Mouse (Mus musculus): ENCODE results near the gene Krtcap3. TPM values are rescaled to one million over a fixed set of nuclear protein-coding genes. Genes with fewer than 3 reads are reported as not detected.
"Not testable (repeated sequence)": the region's sequence is repeated elsewhere in the genome, so short reads cannot be mapped to it uniquely, and the experiment has no call there.

The Krtcap3 gene
- total RNA-seq (2014; rRNA removed) (1.7 and 2.1 TPM in 2 replicates), polyA plus RNA-seq (2012; rRNA removed) (4.3 and 8.3 TPM in 2 replicates)

GRCm38 (mm10) chr5:31251541-31252101 lies at the start of gene Krtcap3:
TSS of gene Krtcap3 (plus strand) at chr5:31251691.
- no peak for TF ChIP-seq CTCF (IDR thresholded peaks at IDR 0.05; ENCODE audit: low read depth, low read length)
- no peak for TF ChIP-seq POLR2A (IDR thresholded peaks at IDR 0.05; ENCODE audit: extremely low read depth, insufficient read depth, low read length)
- peak within 1 kb of the TSS; percentile 60 for H3K4me3 ChIP-seq (ENCODE audit: insufficient read depth, low read depth, low read length)
- no peak for DNase-seq (ENCODE audit: extremely low read depth, low read depth, low spot score)

GRCm38 (mm10) chr5:31201742-31202590 lies 49.5 kb upstream of the Krtcap3 start, which contains the start of gene Zfp513:
TSS of gene Zfp513 (minus strand) at chr5:31202303.
- TF ChIP-seq CTCF (IDR thresholded peaks at IDR 0.05; ENCODE audit: low read depth, low read length) (no peak), POLR2A (IDR thresholded peaks at IDR 0.05; ENCODE audit: extremely low read depth, insufficient read depth, low read length) (peak; percentile 89; the same call in 1 of the 2 replicates)
- Histone ChIP-seq H3K4me1 (ENCODE audit: control insufficient read depth, insufficient read depth, low read length) (peaks cover 4% of the 10 kb centered on the region), H3K79me2 (ENCODE audit: control insufficient read depth, insufficient read depth, low read length) (peaks cover 7% of the 10 kb centered on the region), H3K27ac (replicated peaks; ENCODE audit: insufficient read depth, low read depth, low read length) (peak within 1 kb of the TSS; percentile 81), H3K4me3 (ENCODE audit: insufficient read depth, low read depth, low read length) (peak within 1 kb of the TSS; percentile 73), H3K36me3 (ENCODE audit: control insufficient read depth, insufficient read depth, low read length) (peaks cover 37% of the 10 kb centered on the region), H3K9ac (ENCODE audit: low read depth, low read length) (peak within 1 kb of the TSS; percentile 81), H3K27me3 (ENCODE audit: control insufficient read depth, insufficient read depth, low read length) (no peaks in the 10 kb centered on the region)
- WGBS = 1% methylated on average over 53 of the region's 53 CpGs
- DNase-seq (ENCODE audit: extremely low read depth, low read depth, low spot score) = peak; percentile 98

More at GRCm38 (mm10) chr5:31251541-31252101, at the start of gene Krtcap3:
- Histone ChIP-seq H3K79me2 (ENCODE audit: control insufficient read depth, insufficient read depth, low read length) (no peaks in the 10 kb centered on the region), H3K4me1 (ENCODE audit: control insufficient read depth, insufficient read depth, low read length) (peaks cover under 1% of the 10 kb centered on the region; the same call in 1 of the 2 replicates), H3K27me3 (ENCODE audit: control insufficient read depth, insufficient read depth, low read length) (no peaks in the 10 kb centered on the region), H3K36me3 (ENCODE audit: control insufficient read depth, insufficient read depth, low read length) (peaks cover 42% of the 10 kb centered on the region), H3K27ac (replicated peaks; ENCODE audit: insufficient read depth, low read depth, low read length) (no peak within 1 kb of the TSS), H3K9ac (ENCODE audit: low read depth, low read length) (peak within 1 kb of the TSS; percentile 37; the same call in 1 of the 2 replicates)
- 49% methylated on average over 47 of the region's 47 CpGs for WGBS

- 88% methylated on average over 7 of the region's 7 CpGs for WGBS
- H3K36me3 ChIP-seq (ENCODE audit: control insufficient read depth, insufficient read depth, low read length) = peaks cover 40% of the 10 kb centered on the region
- H3K79me2 ChIP-seq (ENCODE audit: control insufficient read depth, insufficient read depth, low read length) = peaks cover 7% of the 10 kb centered on the region
- H3K9ac ChIP-seq (ENCODE audit: low read depth, low read length) = peak overlapping the region; percentile 76; the same call in 1 of the 2 replicates
- DNase-seq (ENCODE audit: extremely low read depth, low read depth, low spot score) = no peak
- H3K27ac ChIP-seq (replicated peaks; ENCODE audit: insufficient read depth, low read depth, low read length) = peak overlapping the region; percentile 59; the same call in 1 of the 2 replicates
- H3K4me3 ChIP-seq (ENCODE audit: insufficient read depth, low read depth, low read length) = peak overlapping the region; percentile 66
- no peaks in the 10 kb centered on the region for H3K27me3 ChIP-seq (ENCODE audit: control insufficient read depth, insufficient read depth, low read length)
- peaks cover 4% of the 10 kb centered on the region for H3K4me1 ChIP-seq (ENCODE audit: control insufficient read depth, insufficient read depth, low read length)
- no peak for TF ChIP-seq POLR2A (IDR thresholded peaks at IDR 0.05; ENCODE audit: extremely low read depth, insufficient read depth, low read length)
- TF ChIP-seq CTCF (IDR thresholded peaks at IDR 0.05; ENCODE audit: low read depth, low read length) = no peak
Observed at GRCm38 (mm10) chr5:31202933-31203332, 48.6 kb upstream of the Krtcap3 start.

DNA sequence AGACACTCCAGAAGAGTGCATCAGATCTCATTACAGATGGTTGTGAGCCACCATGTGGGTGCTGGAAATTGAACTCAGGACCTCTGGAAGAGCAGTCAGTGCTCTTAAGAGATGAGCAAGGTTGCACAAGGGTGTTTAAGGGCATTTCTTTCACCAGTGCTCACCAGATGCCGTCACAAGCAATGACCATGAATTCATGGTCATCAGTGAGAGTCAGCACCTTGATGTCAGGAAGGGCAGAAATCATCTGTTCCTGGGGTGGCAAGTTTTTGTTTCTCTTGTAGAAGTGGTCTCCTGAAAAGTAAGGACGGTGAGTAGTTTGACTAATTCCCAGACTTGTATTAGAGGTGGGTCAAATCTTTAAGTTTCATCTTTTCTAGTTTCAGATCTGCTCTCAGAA lies 47.6 kb upstream of the Krtcap3 start:
- Histone ChIP-seq H3K36me3 (ENCODE audit: control insufficient read depth, insufficient read depth, low read length) (peaks cover 37% of the 10 kb centered on the region), H3K4me1 (ENCODE audit: control insufficient read depth, insufficient read depth, low read length) (peaks cover 4% of the 10 kb centered on the region), H3K27ac (replicated peaks; ENCODE audit: insufficient read depth, low read depth, low read length) (no peak overlapping the region), H3K27me3 (ENCODE audit: control insufficient read depth, insufficient read depth, low read length) (no peaks in the 10 kb centered on the region), H3K4me3 (ENCODE audit: insufficient read depth, low read depth, low read length) (no peak overlapping the region), H3K79me2 (ENCODE audit: control insufficient read depth, insufficient read depth, low read length) (peaks cover 11% of the 10 kb centered on the region), H3K9ac (ENCODE audit: low read depth, low read length) (no peak overlapping the region)
- DNase-seq (ENCODE audit: extremely low read depth, low read depth, low spot score) = no peak
- TF ChIP-seq CTCF (IDR thresholded peaks at IDR 0.05; ENCODE audit: low read depth, low read length) (no peak), POLR2A (IDR thresholded peaks at IDR 0.05; ENCODE audit: extremely low read depth, insufficient read depth, low read length) (no peak)
- WGBS = 97% methylated on average over 2 of the region's 2 CpGs

DNA sequence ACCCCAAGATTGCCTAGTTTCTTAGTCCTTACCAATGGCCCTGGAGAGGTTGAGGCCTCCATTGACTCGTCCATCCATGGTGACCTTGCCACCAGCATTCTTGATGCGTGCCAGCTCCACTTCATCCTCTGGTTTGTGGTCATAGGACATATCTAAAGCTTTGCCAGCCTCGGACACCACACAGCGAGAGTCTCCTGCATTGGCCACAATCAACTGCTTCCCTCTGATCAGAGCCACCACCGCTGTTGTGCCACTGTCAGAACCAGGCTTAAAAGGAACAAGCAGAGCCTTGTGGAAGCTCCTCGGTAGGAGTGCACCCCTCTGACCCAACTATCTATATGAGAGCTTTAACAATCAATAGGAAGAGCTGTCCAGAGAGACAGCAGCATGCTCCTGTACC lies 47.1 kb upstream of the Krtcap3 start:
- peaks cover 35% of the 10 kb centered on the region for H3K36me3 ChIP-seq (ENCODE audit: control insufficient read depth, insufficient read depth, low read length)
- no peak for TF ChIP-seq CTCF (IDR thresholded peaks at IDR 0.05; ENCODE audit: low read depth, low read length)
- no peak for TF ChIP-seq POLR2A (IDR thresholded peaks at IDR 0.05; ENCODE audit: extremely low read depth, insufficient read depth, low read length)
- H3K27ac ChIP-seq (replicated peaks; ENCODE audit: insufficient read depth, low read depth, low read length) = no peak overlapping the region
- DNase-seq (ENCODE audit: extremely low read depth, low read depth, low spot score) = no peak
- H3K9ac ChIP-seq (ENCODE audit: low read depth, low read length) = no peak overlapping the region
- peaks cover 4% of the 10 kb centered on the region for H3K4me1 ChIP-seq (ENCODE audit: control insufficient read depth, insufficient read depth, low read length)
- WGBS = 94% methylated on average over 6 of the region's 6 CpGs
- peaks cover 11% of the 10 kb centered on the region for H3K79me2 ChIP-seq (ENCODE audit: control insufficient read depth, insufficient read depth, low read length)
- no peaks in the 10 kb centered on the region for H3K27me3 ChIP-seq (ENCODE audit: control insufficient read depth, insufficient read depth, low read length)
- no peak overlapping the region for H3K4me3 ChIP-seq (ENCODE audit: insufficient read depth, low read depth, low read length)

- H3K9ac ChIP-seq (ENCODE audit: low read depth, low read length); H3K27ac ChIP-seq (replicated peaks; ENCODE audit: insufficient read depth, low read depth, low read length); H3K36me3 ChIP-seq (ENCODE audit: control insufficient read depth, insufficient read depth, low read length); H3K4me1 ChIP-seq (ENCODE audit: control insufficient read depth, insufficient read depth, low read length); DNase-seq (ENCODE audit: extremely low read depth, low read depth, low spot score); H3K27me3 ChIP-seq (ENCODE audit: control insufficient read depth, insufficient read depth, low read length); H3K4me3 ChIP-seq (ENCODE audit: insufficient read depth, low read depth, low read length): not testable (repeated sequence)
- WGBS = 79% methylated on average over 6 of the region's 6 CpGs
- peaks cover 20% of the 10 kb centered on the region; the same call in 1 of the 2 replicates for H3K79me2 ChIP-seq (ENCODE audit: control insufficient read depth, insufficient read depth, low read length)
Observed at GRCm38 (mm10) chr5:31216554-31216953, 34.9 kb upstream of the Krtcap3 start.
